Mouse (Mus musculus) common myeloid progenitor, adult 5-6 weeks (primary cell): ENCODE measurements around the gene Sh2b1. TPM values are rescaled to one million over a fixed set of nuclear protein-coding genes. Genes with fewer than 3 reads are reported as not detected.
"Not testable (repeated sequence)": the region's sequence is repeated elsewhere in the genome, so short reads cannot be mapped to it uniquely, and the experiment has no call there.

Experiments
- ATAC-seq: replicated peaks from 2 replicates; pipeline ENCODE4 v1.8.0; 2016; ENCODE audit warnings: low read depth, mild to moderate bottlenecking, moderate TSS enrichment, inconsistent platforms; ENCODE audit not compliant: poor library complexity, severe bottlenecking
- total RNA-seq: library from RNA; stranded (forward); fragments of 200-1000, 187-1606 nt; gene quantifications from 2 replicates; pipeline ENCODE4 v1.2.3, GENCODE M21; 2017

Gene Sh2b1
- 16.6 and 17.3 TPM in 2 replicates for total RNA-seq

DNA sequence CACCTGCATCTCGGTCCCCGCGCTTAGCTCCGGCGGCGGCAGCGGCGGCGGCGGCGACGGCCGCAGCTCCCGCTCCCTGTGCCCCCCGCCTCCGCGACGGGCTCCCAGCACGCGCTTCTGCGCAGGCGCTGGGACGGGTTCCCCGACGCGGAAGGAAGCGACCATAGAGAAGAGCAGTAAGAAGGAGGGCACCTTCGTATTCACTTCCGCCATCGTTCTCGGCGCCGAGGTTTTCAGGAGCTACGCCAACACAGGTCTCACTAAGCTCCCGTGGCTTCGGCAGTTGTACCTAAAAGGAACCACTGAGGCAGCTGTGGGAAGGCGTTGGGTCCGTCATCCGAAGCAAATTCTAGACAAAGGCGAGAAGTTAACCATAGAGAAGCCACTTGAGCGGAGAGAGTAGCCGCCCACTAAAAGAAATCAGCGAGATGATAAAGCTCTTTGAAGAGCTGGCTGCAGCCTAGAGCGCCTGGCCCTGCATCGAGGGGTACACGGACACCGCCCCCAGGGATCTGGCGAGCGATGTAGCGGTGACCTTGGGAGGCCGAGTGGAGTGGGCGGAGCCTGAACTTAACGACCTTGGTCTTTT is at the start of gene Sh2b1:
TSS of gene Sh2b1 (minus strand) at position 432 of the 589 bp plus-strand sequence.
- ATAC-seq: peak; percentile 75

DNA sequence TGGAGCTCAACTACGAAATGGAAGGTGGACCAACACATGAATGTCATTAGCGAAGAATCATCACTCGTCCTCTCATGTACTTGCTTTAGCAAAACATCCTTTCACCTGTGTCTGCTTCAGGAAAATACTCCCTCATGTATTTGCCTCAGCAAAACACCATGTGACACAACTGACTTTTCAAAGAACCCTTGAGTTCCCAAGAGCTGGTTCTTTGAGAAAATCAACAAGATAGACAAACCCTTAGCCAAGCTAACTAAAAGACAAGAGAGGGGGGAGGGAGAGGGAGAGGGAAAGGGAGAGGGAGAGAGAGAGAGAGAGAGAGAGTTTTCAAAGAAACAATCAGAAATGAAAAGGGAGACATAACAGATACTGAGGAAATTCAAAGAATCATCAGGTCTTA is 48.1 kb upstream of the Sh2b1 start:
- ATAC-seq: no peak

DNA sequence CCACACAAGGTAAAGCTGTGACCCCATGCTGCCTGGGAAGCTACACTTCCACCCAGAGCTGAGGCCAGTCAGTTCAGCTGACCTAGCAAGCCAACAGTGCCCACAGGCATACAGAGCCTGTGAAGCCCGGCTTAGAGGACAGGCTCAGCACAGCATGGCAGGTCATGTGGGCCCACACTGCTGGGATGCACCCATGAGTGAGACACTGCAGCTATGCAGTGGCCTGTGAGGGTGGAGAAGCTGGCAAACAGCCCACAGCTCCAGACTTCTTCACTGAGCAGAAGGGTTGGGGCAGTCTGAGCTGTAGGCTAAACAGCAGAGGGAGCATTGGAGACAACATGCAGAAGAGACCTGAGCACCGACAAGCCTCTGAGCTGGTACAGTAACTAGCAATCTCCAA is 44.3 kb upstream of the Sh2b1 start:
- no peak for ATAC-seq

DNA sequence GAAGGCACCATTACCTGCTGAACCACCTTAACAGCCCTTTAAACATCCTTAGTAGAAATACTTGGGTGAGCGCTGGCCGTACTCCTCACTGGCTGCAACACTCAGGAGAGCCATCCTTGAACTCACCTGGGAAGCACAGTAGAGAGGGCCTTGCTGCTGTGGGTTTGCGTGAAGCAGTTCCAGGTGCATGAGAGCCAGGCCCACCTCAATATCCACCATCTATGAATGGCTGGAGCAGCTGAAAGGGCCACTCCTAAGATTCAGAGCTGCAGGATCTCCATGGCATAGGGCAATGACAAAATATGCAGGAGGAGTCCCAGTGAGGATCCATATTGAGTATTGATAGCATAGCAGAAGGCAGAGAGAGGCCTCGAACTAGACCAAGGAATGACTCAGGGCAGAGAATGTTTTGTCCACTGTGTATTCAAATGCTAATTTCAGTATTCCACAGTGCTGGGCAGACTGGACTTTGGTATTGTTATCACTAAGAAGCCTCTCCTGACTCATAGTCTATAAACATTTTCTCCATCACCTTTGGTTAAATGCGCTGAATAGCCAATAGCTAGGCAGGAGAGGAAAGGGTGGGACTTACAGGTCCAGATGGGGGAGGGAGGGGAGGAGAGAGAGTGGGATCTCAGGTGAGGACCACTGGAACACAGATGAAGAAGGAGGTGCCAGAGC is 43.2 kb upstream of the Sh2b1 start:
- ATAC-seq: no peak

DNA sequence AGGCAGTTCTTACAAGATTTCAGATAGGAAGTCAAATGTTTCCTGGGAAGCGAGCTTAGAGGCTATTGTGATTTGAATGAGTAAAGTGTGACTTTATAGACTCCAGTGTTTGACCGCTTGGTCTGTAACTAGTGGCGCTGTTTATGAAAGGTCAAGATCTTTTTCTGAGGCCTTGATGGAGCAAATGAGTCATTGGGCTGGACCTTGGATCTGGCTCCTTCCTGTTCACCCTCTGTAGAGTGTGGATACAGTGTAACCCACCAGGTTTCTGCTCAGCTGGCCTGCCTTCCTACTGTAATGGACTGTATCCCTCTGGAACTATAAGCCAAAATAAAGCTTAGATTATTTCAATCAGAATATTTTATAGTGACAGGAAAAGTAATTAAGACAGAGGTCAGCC is 36.1 kb upstream of the Sh2b1 start:
- ATAC-seq: no peak

DNA sequence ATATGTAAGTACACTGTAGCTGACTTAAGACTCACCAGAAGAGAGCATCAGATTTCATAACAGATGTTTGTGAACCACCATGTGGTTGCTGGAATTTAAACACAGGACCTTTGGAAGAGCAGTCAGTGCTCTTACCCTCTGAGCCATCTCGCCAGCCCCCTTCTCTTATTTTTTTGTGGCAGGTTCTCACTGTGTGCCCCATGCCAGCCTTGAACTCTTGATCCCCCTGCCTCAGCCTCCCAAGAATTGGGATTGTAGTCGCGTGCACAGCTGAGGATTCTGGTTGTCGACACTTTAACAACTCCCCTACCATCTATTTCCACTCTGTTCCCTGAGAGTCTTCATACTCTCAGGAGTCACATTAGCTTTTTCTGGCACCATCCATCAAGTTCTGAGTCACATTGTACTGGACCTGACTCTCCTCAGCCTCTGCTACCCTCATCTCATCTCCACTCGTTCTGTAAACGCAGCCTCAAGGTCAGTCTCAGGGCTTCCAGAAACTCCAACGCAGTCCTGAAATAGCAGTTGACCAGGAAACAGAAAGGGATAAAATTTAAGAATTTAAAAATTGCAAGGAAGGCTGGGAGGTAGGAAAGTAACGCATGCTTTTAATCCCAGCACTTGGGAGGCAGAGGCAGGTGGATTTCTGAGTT is 32.0 kb upstream of the Sh2b1 start:
- no peak for ATAC-seq

DNA sequence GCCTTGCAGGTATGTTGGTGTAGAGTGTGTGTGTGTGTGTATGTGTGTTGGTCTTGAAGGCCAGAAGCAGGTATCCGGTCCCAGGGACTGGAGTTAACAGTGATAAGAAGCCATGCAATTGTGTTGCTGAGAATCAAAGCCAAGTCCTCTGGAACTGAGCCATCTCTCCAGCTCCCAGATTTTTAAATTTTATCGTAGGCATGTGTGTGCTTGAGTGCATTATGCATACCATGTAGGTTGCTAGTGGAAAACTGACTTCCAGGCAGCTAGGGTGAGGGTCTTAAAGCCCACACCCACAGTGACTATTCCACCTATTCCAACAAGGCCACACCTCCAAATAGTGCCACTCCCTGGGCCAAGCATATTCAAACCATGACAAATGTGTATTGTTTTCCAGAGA is 29.7 kb upstream of the Sh2b1 start:
- no peak for ATAC-seq

DNA sequence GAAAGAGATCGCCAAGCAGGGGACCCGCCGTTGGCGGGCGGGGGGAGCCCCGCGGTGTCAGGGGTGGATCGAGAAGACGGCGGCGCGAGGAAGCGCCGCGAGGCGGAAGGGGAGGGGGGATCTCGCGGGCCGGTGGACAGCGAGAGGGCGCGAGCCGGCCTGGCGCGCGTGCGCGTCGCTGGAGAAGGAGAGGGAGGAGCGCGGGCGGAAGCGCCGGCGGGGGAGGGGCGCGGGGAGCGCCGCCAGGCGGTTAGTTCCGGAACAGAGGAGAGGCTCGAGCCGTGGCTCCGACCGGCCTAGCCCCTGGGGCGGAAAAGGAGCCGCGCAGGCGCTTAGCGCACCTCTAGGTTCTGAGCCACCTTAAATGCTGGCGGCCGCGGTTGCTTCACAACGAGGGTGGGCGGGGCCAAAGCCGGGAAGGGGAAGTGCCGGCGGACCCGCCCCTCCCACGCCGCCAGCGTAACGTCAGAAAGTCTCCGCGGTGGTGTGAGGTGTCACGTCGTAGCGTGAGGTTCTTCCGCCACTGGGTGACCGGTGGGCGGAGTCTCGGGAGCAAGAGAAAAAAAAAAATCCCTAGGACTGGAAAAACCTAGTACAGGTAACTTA is 28.2 kb upstream of the Sh2b1 start, which contains the start of gene Atxn2l:
TSS of gene Atxn2l (minus strand) at position 165 of the 606 bp plus-strand sequence.
- ATAC-seq: peak; percentile 75

DNA sequence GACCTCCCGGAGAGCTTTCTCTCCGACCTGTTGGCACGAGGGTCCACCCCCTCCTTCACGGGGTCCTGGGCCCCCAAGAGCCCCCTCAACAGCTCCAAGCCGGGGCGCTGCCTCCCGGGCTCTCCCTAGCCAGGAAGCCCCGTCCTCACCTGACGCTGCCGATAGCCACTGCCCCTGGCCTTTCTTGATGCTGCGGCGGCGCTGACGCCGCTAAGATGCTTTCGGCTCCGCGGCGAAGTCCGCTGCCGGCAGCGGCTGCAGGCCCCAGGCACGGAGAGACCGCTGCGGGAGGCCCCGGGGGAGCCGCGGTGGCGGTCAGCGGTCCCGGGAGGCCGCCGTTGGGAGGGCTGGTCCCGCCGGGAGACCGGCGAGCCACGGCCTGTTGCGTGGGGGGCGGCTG is 27.5 kb upstream of the Sh2b1 start:
- ATAC-seq: no peak

DNA sequence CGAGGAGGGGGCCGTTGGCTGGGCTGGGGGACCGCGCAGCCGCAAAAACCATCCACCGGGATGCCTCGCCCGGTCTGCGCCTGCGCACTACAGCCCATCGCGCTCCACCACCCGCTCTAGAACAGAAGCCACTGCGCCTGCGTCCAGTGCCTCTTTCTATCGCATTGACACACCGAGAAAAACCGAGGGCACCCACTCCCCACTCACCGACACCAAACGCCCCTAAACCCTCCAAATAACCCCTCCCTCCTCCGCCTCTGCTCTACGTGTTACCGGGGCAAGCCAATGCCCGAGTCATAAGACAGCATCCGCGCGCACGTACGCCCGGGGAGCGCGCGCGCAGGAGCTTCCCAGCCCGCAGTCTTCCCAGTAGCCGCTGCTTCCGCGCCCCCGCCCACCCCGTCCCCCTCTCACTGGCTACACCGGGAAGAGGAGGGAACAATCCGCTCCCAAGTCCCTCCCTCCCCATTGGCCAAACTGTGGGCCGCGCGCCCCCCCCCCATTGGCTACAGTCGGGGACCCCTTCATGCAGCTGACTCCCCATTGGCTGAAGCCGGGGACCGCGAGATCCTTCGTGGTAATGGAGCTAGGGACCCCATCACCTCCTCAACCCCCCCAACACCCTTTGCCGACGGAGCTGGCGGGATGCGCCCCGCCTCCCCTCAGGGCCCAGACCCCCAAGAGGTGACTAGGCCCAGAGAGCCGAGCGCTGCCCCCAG is 27.0 kb upstream of the Sh2b1 start:
- ATAC-seq: peak; percentile 76

DNA sequence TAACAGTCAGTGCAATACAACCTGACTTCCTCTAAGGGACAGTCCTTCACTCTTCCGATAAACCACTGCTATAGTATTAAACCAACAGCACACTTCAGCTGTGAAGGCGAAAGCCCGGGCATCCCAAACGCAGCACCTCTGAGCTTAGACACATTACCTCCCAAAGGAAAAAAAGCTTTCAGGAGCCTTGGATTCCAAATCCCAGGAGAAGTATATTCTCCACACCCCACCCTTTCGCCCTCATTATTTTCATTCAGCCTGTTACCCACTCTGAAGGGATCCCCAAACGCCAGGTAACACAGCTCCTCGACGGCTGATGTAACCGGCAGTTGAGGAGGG is 26.4 kb upstream of the Sh2b1 start:
- ATAC-seq: no peak

DNA sequence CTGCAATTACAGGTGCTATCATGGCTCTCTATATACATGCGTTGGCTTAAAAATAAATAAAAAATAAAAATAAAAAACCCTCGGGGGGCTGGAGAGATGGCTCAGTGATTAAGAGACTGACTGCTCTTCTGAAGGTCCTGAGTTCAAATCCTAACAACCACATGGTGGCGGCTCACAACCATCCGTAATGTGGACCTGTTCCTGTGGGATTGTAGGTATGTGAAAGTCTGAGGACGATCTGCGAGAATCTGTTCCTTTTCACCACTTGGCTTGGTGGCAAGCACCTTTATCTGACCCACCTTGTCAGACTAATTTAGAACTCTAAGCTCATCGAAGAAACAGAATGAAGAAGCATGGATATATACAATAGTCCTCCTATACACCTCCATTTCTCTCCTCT is 24.2 kb upstream of the Sh2b1 start:
- ATAC-seq: no peak

DNA sequence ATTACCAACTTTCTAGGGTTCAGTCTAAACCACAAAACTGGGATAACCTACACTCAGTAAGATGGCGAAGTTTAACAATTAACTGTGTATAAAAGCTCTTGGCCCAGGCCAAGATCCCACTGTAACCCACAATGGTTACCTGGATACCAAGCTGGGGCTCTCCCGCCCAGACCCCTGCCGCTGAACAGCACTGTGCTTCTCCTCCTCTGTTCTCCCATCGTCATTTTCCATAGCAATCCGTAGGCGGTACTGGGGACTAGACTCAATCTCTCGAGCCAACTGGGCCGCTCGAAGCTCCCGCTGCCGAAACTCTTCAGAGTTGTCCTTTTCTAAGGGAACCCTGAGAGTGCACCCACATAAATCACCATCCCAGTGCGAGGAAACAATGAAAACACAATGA is 22.7 kb upstream of the Sh2b1 start:
- ATAC-seq: no peak

DNA sequence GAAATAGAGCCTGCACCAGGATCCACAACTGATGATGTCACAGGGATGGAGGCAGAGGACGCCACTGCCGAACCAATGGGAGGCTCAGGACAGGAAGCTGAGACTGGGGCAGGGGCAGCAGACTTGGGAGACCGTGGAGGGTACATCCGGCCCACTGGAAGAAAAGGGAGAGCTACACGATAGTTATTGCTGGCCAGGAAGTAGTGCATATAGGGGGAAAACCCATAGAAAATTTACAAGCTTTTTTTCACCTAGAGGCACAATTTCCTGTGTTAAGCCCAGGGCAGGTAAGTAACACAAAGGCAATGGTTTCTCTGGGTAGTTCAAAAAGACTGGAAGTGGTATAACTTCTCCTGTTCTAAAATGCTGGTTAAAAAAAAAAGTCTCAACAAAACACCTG is 21.3 kb upstream of the Sh2b1 start:
- ATAC-seq: no peak

DNA sequence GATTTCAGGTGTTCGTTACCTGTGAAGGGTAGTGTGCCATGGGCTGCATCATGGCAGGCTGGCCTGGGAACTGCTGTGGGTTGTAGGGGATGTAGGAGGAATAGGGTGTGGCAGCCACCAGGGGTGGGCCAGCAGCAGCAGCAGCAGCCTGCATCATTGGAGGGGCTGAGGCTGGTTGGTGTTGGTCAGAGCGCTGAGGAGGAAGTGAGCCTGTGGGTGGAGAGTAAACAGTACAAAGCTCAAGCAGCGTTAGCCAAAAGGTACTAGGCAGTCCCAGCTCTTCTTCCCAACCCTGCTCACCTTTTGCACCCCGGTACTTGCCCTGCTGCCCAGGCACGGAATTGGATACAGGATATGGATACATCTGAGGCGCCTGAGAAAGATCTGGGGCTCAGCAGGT is 18.9 kb upstream of the Sh2b1 start:
- no peak for ATAC-seq

DNA sequence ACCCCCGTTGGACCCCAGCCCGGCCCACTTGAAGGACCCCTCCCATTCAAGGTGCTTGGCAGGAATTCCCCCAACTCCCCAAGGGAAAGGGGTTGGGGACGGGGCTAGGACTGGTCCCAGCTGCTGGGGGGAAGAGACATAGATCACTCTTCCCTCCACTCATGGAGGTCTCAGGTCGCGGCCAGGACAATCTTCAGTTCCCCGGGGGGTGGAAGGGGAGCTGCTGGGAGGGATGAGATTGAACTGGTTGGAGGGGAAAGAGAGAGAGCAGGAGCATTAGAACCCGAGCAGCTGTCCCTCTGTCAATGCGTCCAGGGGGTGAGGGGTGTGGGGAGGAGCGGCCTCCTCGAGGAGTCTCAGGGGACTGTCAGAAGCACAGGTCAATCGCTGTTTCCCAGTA is 16.7 kb upstream of the Sh2b1 start:
- ATAC-seq: no peak

DNA sequence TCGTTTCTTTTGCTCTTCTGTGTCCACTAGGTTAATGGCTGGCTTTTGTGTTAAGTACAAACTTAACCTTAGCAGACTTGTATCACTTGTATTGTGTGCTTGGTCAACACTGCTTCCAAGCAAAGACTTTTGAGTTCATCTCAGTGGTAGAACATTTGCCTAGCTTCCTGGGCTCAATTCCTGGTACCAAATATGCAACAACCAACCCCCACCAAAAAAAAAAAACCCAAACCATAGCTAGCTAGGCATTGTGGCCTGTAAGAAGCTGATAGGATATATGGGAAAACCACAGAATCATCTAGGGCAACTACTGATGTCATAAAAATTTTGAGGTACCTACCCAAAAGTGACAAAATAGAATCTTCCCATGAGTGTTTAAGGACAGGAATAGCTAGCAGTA is 15.8 kb upstream of the Sh2b1 start:
- ATAC-seq: no peak

DNA sequence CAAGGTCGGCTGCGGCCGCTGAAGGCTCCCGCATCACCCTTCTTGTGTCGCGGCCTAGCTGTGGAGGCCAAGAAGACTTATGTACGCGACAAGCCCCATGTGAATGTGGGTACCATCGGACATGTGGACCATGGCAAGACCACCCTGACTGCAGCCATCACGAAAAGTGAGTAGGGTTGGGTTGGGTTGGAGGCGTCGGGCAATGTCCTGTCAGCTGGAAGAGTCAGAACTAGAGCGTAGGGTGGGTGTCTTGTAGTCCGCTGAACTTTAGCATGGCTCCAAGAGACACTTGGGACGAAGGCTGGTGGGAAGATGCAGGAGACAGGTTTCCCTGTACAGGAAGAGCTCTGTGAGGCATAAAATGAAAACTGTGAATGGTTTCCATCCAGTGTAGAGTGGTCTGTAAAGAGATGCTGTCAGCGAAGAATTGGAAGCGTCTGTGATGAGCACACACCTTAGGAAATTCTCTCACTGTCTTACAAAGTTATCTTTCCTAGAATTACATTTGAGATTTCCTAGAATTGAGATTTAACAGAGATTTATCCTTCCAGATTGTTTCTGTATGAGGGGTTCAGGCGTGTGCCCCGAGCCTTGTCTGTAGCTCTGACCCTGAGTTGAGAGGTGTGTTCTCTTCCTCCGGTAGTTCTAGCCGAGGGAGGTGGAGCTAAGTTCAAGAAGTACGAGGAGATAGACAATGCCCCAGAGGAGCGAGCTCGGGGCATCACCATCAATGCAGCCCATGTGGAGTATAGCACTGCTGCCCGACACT is 12.6 kb upstream of the Sh2b1 start:
- not testable (repeated sequence) for ATAC-seq

DNA sequence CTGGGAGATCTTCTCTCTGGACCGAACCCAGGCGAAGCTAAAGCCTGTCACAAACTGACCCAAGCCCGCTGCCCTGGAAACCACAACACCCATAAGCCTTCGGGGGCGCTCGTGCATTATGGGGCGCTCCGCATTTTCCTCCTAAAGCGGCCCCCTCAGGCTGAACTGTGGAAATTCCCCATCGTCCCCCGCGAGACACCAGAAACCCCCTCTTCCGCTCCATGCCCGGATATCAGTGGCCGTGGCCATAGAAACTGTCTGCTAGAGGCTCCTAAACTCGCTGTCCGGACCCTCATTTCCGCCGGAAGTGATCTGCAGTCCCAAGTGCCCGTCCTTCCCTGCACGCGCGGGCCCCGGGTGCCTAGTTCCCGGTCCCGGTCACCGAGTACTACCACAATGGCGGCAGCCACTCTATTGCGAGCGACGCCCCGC is 11.8 kb upstream of the Sh2b1 start, which contains the start of gene Tufm:
TSS of gene Tufm (plus strand) at position 310 of the 432 bp plus-strand sequence.
- ATAC-seq: peak; percentile 87

DNA sequence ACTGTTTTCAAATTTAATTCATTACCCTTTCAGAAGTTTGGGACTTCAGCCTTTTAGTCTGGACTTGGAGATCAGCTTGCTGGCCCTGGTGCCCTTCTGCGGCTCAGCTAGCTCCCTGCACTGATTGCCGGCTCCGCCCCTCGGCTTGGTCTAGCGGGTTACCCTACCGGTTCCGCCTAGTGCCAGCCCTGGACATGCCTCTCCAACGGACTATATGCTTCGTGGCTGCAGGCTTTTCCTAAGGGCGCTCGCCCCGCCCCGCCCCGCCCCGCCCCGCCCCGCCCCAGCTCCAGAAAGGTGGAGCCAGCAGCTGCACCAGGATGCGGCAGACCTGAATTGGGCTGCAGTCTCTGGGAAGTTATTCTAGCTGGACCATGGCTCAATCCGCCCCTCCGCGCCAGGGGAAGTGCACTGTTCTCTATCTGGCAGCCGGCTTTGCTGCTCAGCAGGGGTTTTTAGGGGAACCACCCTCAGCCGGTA is 7.2 kb upstream of the Sh2b1 start:
- peak; percentile 78 for ATAC-seq
